Mouse (Mus musculus) adrenal gland, postnatal 10 days (tissue): Measurements from ENCODE around the gene Gtf2h3. TPM values are rescaled to one million over a fixed set of nuclear protein-coding genes. Genes with fewer than 3 reads are reported as not detected.

Experiments
- DNase-seq: peaks from one replicate; pipeline ENCODE4 v3.0.0; 2021; ENCODE audit warnings: mixed read lengths
- total RNA-seq, 2 experiments: library from RNA; stranded (reverse); gene quantifications; 2 replicates each; pipeline ENCODE4 v1.2.3; 2021

Gtf2h3 gene
- total RNA-seq, 2 experiments from 2014 or later, result 35.3 to 36.8 TPM

DNA sequence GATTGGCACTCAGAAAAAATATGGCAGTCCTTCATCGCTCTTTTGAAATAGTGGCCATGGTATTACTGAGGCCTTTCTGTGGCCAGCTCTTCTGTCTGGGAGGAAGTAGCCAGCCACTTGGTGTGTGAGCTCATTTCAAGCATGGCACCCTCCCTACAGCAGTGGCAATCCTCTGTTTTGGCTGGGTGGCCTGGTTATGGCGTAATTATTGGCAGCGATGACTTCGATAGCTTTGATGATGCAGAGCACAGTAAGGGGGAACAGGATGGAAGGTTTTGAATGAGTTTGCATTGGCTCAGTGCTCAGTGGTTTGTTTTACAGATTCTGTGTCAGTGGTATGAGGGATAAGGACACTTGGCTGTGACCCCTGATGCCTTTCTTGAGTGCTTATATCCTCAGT lies 57.8 kb downstream of the Gtf2h3 start:
- no peak for DNase-seq

DNA sequence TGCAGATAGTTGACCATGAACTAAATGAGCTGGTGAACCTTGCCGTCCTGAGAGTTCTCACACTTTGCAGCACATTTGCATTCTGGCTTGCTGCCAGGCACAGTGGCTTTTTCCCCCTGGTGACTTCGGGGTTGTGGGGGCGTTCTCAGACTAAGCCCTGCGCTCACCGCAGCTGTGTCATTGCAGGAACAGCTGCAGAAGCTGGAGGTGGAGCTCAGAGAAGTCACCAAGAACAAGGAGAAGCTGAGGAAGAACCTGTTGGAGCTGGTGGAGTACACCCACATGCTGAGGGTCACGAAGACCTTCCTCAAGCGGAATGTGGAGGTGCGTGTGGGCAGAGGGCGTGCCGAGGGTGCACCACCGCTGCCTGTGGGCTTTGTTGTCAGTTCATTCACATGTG lies 58.4 kb downstream of the Gtf2h3 start:
- DNase-seq, result no peak

GRCm38 (mm10) chr5:124637836-124638235 lies 58.9 kb downstream of the Gtf2h3 start:
- DNase-seq, result no peak

Other genes with a start within 250 kb of the Gtf2h3 start
- 100 to 1,000 TPM; 152 to 162 TPM for gene Cdk2ap1, start 216.1 kb upstream of the Gtf2h3 start, total RNA-seq
- gene Sbno1, start 153.1 kb upstream of the Gtf2h3 start, total RNA-seq, result 10 to 100 TPM; 71.7 to 90.6 TPM
- 100 to 1,000 TPM; 105 to 109 TPM for gene Kmt5a, start 139.2 kb upstream of the Gtf2h3 start, total RNA-seq
- 10 to 100 TPM; 20.4 to 21.0 TPM for gene Rilpl2, start 100.8 kb upstream of the Gtf2h3 start, total RNA-seq
- gene Snrnp35, start 96.0 kb upstream of the Gtf2h3 start, total RNA-seq, result 10 to 100 TPM; 16.1 to 18.7 TPM
- 10 to 100 TPM; 18.2 to 23.4 TPM for gene Rilpl1, start 47.7 kb upstream of the Gtf2h3 start, total RNA-seq
- 100 to 1,000 TPM; 212 to 221 TPM for gene Tmed2, start 38.4 kb upstream of the Gtf2h3 start, total RNA-seq
- gene Ddx55, start 26.3 kb upstream of the Gtf2h3 start, total RNA-seq, result 10 to 100 TPM; 10.7 to 14.2 TPM
- gene Eif2b1, start within 50 bp of the Gtf2h3 start, total RNA-seq, result 10 to 100 TPM; 42.0 to 49.9 TPM
- gene Atp6v0a2, start 49.4 kb downstream of the Gtf2h3 start, total RNA-seq, result 10 to 100 TPM; 54.1 to 59.2 TPM
- 1 to 10 TPM in 1 of 2 experiments, under 1 TPM in 1; 0.33 to 1.2 TPM for gene Dnah10, start 145.9 kb downstream of the Gtf2h3 start, total RNA-seq